Mouse (Mus musculus): ENCODE measurements around the gene D16Ertd472e. TPM values are rescaled to one million over a fixed set of nuclear protein-coding genes. Genes with fewer than 3 reads are reported as not detected.

D16Ertd472e gene
- total and polyA plus RNA-seq, 2 experiments from 2014 or later = 5.1 to 8.4 TPM

- H3K9me3 ChIP-seq (replicated peaks; ENCODE audit: control insufficient read depth, low read length) = peaks cover 10% of the 10 kb centered on the region; the same call in 1 of the 2 replicates
- no peak overlapping the region for H3K4me3 ChIP-seq (ENCODE audit: low read depth, low read length)
- WGBS = 78% methylated on average over 1 of the region's 1 CpGs
- H3K9ac ChIP-seq (replicated peaks; ENCODE audit: low read depth, low read length) = no peak overlapping the region
- no peak for TF ChIP-seq CTCF (IDR thresholded peaks at IDR 0.05; ENCODE audit: low read depth)
- no peak for TF ChIP-seq EP300 (IDR thresholded peaks at IDR 0.05; ENCODE audit: low read depth)
- H3K27me3 ChIP-seq (ENCODE audit: control insufficient read depth, insufficient read depth, low read length) = no peaks in the 10 kb centered on the region
- H3K4me1 ChIP-seq (ENCODE audit: control insufficient read depth, insufficient read depth) = no peaks in the 10 kb centered on the region
- H3K4me2 ChIP-seq (ENCODE audit: low read depth, low read length) = no peak overlapping the region
- ATAC-seq (ENCODE audit: insufficient read depth, low read depth) (no peak), DNase-seq (ENCODE audit: low spot score) (no peak)
- H3K36me3 ChIP-seq (replicated peaks; ENCODE audit: control insufficient read depth, insufficient read depth, low read length) = no peaks in the 10 kb centered on the region
- H3K27ac ChIP-seq (ENCODE audit: low read depth) = no peak overlapping the region
Measured at GRCm38 (mm10) chr16:78598919-78599318, 22.4 kb upstream of the D16Ertd472e start.

DNA sequence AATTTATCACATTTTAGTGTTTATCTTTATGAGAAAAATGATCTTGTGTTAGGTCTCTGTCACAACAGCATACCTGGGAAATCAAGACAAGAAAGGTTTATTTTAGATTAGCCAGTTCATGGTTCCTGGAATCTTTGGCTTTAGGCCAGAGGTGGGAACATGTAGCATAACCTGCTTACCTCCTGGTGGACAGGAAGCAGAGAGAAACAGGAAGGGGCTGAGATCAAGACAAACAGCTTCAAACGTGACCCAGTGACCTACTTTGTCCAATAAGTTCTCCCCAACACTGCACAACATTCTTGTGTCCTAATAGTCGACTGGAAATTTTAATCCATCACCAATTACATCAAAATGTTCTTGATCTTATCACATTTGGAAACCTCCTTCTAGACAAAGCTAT, 19.9 kb upstream of the D16Ertd472e start:
- H3K9ac ChIP-seq (replicated peaks; ENCODE audit: low read depth, low read length) = no peak overlapping the region
- H3K4me3 ChIP-seq (ENCODE audit: low read depth, low read length) = no peak overlapping the region
- no peak overlapping the region for H3K27ac ChIP-seq (ENCODE audit: low read depth)
- H3K4me1 ChIP-seq (ENCODE audit: control insufficient read depth, insufficient read depth) = no peaks in the 10 kb centered on the region
- DNase-seq (ENCODE audit: low spot score) = no peak
- TF ChIP-seq EP300 (IDR thresholded peaks at IDR 0.05; ENCODE audit: low read depth) = no peak
- TF ChIP-seq CTCF (IDR thresholded peaks at IDR 0.05; ENCODE audit: low read depth) = no peak
- no peaks in the 10 kb centered on the region for H3K36me3 ChIP-seq (replicated peaks; ENCODE audit: control insufficient read depth, insufficient read depth, low read length)
- no peaks in the 10 kb centered on the region for H3K9me3 ChIP-seq (replicated peaks; ENCODE audit: control insufficient read depth, low read length)
- WGBS = 40% methylated on average over 2 of the region's 2 CpGs
- no peak overlapping the region for H3K4me2 ChIP-seq (ENCODE audit: low read depth, low read length)
- no peaks in the 10 kb centered on the region for H3K27me3 ChIP-seq (ENCODE audit: control insufficient read depth, insufficient read depth, low read length)
- ATAC-seq (ENCODE audit: insufficient read depth, low read depth) = no peak

GRCm38 (mm10) chr16:78595821-78596220, 19.3 kb upstream of the D16Ertd472e start:
- no peak for DNase-seq (ENCODE audit: low spot score)
- WGBS = 87% methylated on average over 7 of the region's 7 CpGs
- no peak for ATAC-seq (ENCODE audit: insufficient read depth, low read depth)
- H3K4me2 ChIP-seq (ENCODE audit: low read depth, low read length) = no peak overlapping the region
- H3K4me3 ChIP-seq (ENCODE audit: low read depth, low read length) = no peak overlapping the region
- H3K27ac ChIP-seq (ENCODE audit: low read depth) = no peak overlapping the region
- H3K4me1 ChIP-seq (ENCODE audit: control insufficient read depth, insufficient read depth) = no peaks in the 10 kb centered on the region
- H3K9me3 ChIP-seq (replicated peaks; ENCODE audit: control insufficient read depth, low read length) = no peaks in the 10 kb centered on the region
- H3K9ac ChIP-seq (replicated peaks; ENCODE audit: low read depth, low read length) = no peak overlapping the region
- no peaks in the 10 kb centered on the region for H3K36me3 ChIP-seq (replicated peaks; ENCODE audit: control insufficient read depth, insufficient read depth, low read length)
- no peaks in the 10 kb centered on the region for H3K27me3 ChIP-seq (ENCODE audit: control insufficient read depth, insufficient read depth, low read length)
- TF ChIP-seq CTCF (IDR thresholded peaks at IDR 0.05; ENCODE audit: low read depth) = no peak
- TF ChIP-seq EP300 (IDR thresholded peaks at IDR 0.05; ENCODE audit: low read depth) = no peak

DNA sequence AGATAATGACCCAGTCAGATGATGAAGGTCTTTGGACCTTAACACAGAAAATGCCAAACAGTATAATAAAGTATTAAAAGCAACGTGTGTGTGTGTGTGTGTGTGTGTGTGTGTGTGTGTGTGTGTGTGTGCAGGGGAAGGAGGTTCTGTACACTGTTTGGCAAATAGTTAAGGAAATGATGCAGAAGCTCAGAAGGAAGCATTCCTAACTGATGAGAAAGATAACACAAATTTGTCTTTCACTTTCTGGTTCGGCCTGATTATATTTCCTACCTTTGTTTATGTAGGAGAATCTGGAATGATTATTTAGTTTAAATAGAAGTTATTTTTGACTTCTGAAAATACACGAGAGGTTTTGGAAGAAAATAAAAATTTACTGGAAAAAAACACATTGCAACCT, 17.6 kb upstream of the D16Ertd472e start:
- Histone ChIP-seq H3K36me3 (replicated peaks; ENCODE audit: control insufficient read depth, insufficient read depth, low read length) (no peaks in the 10 kb centered on the region), H3K4me3 (ENCODE audit: low read depth, low read length) (no peak overlapping the region), H3K4me2 (ENCODE audit: low read depth, low read length) (no peak overlapping the region), H3K9me3 (replicated peaks; ENCODE audit: control insufficient read depth, low read length) (no peaks in the 10 kb centered on the region), H3K27ac (ENCODE audit: low read depth) (no peak overlapping the region), H3K9ac (replicated peaks; ENCODE audit: low read depth, low read length) (no peak overlapping the region), H3K4me1 (ENCODE audit: control insufficient read depth, insufficient read depth) (no peaks in the 10 kb centered on the region), H3K27me3 (ENCODE audit: control insufficient read depth, insufficient read depth, low read length) (no peaks in the 10 kb centered on the region)
- DNase-seq (ENCODE audit: low spot score) = no peak
- TF ChIP-seq EP300 (IDR thresholded peaks at IDR 0.05; ENCODE audit: low read depth) (no peak), CTCF (IDR thresholded peaks at IDR 0.05; ENCODE audit: low read depth) (no peak)
- WGBS = 54% methylated on average over 3 of the region's 3 CpGs
- ATAC-seq (ENCODE audit: insufficient read depth, low read depth) = no peak

DNA sequence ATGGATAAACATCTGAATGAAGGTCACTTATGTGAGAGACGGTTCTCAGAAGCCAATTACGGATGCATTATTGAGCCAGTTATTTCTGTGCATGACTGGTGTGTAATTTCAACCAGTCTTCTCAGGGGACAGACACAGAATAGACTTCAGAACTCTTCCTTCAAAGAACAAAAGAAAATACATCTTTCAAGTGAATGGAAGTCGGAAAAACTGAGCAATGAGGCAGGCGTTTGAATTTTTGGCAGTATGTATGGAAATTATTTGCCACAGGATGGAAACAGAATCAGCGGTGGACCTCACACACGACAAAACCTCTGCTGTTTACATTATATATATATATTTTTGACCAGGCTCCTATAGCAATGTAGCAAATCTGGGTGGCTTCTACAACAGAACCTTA, 14.6 kb upstream of the D16Ertd472e start:
- no peaks in the 10 kb centered on the region for H3K9me3 ChIP-seq (replicated peaks; ENCODE audit: control insufficient read depth, low read length)
- H3K27me3 ChIP-seq (ENCODE audit: control insufficient read depth, insufficient read depth, low read length) = no peaks in the 10 kb centered on the region
- ATAC-seq (ENCODE audit: insufficient read depth, low read depth) (no peak), DNase-seq (ENCODE audit: low spot score) (no peak)
- 66% methylated on average over 6 of the region's 6 CpGs for WGBS
- H3K4me3 ChIP-seq (ENCODE audit: low read depth, low read length) = no peak overlapping the region
- TF ChIP-seq CTCF (IDR thresholded peaks at IDR 0.05; ENCODE audit: low read depth) (no peak), EP300 (IDR thresholded peaks at IDR 0.05; ENCODE audit: low read depth) (no peak)
- H3K9ac ChIP-seq (replicated peaks; ENCODE audit: low read depth, low read length) = no peak overlapping the region
- no peaks in the 10 kb centered on the region for H3K4me1 ChIP-seq (ENCODE audit: control insufficient read depth, insufficient read depth)
- H3K4me2 ChIP-seq (ENCODE audit: low read depth, low read length) = no peak overlapping the region
- no peak overlapping the region for H3K27ac ChIP-seq (ENCODE audit: low read depth)
- no peaks in the 10 kb centered on the region for H3K36me3 ChIP-seq (replicated peaks; ENCODE audit: control insufficient read depth, insufficient read depth, low read length)

- Histone ChIP-seq H3K9me3 (replicated peaks; ENCODE audit: control insufficient read depth, low read length) (no peaks in the 10 kb centered on the region), H3K27me3 (ENCODE audit: control insufficient read depth, insufficient read depth, low read length) (no peaks in the 10 kb centered on the region), H3K27ac (ENCODE audit: low read depth) (no peak overlapping the region), H3K4me2 (ENCODE audit: low read depth, low read length) (no peak overlapping the region), H3K36me3 (replicated peaks; ENCODE audit: control insufficient read depth, insufficient read depth, low read length) (no peaks in the 10 kb centered on the region), H3K4me3 (ENCODE audit: low read depth, low read length) (no peak overlapping the region), H3K9ac (replicated peaks; ENCODE audit: low read depth, low read length) (no peak overlapping the region), H3K4me1 (ENCODE audit: control insufficient read depth, insufficient read depth) (no peaks in the 10 kb centered on the region)
- TF ChIP-seq CTCF (IDR thresholded peaks at IDR 0.05; ENCODE audit: low read depth) (no peak), EP300 (IDR thresholded peaks at IDR 0.05; ENCODE audit: low read depth) (no peak)
- DNase-seq (ENCODE audit: low spot score) = no peak
- 88% methylated on average over 2 of the region's 2 CpGs for WGBS
- no peak for ATAC-seq (ENCODE audit: insufficient read depth, low read depth)
Measured at GRCm38 (mm10) chr16:78588821-78589220, 12.3 kb upstream of the D16Ertd472e start.
